Mouse (Mus musculus) forebrain, embryonic 12.5 days (tissue): Measurements from ENCODE around the gene Scg5. TPM values are rescaled to one million over a fixed set of nuclear protein-coding genes. Genes with fewer than 3 reads are reported as not detected.

ENCODE experiments used
- ATAC-seq: fragments of 200-750 bp; cut with Nextera tagmentation; 2 replicates; pipeline ENCODE4 v1.8.0; 2017; ENCODE audit warnings: moderate TSS enrichment; ENCODE audit not compliant: low FRiP score
- H3K27ac ChIP-seq: fragments of 300-500 bp; sonication (generic); 2 replicates; pipeline ENCODE4 v1.5.1; 2016; ENCODE audit warnings: mild to moderate bottlenecking
- H3K27me3 ChIP-seq: fragments of 300-500 bp; sonication (generic); 2 replicates; pipeline ENCODE4 v1.6.1; 2016; ENCODE audit warnings: mild to moderate bottlenecking
- H3K36me3 ChIP-seq: fragments of 300-500 bp; sonication (generic); replicated peaks from 2 replicates; pipeline ENCODE4 v1.6.1; 2016; ENCODE audit warnings: mild to moderate bottlenecking
- H3K4me1 ChIP-seq: fragments of 300-500 bp; sonication (generic); 2 replicates; pipeline ENCODE4 v1.6.1; 2016
- H3K4me2 ChIP-seq: fragments of 300-500 bp; sonication (generic); 2 replicates; pipeline ENCODE4 v1.6.1; 2016; ENCODE audit warnings: mild to moderate bottlenecking, moderate library complexity
- H3K4me3 ChIP-seq: fragments of 300-500 bp; sonication (generic); replicated peaks from 2 replicates; pipeline ENCODE4 v1.5.1; 2016; ENCODE audit warnings: mild to moderate bottlenecking
- H3K9ac ChIP-seq: fragments of 300-500 bp; sonication (generic); 2 replicates; pipeline ENCODE4 v1.6.1; 2016; ENCODE audit warnings: mild to moderate bottlenecking
- H3K9me3 ChIP-seq: fragments of 300-500 bp; sonication (generic); 2 replicates; pipeline ENCODE4 v1.6.1; 2016
- WGBS: fragments of 180-500 bp; shearing (Covaris S2); methylation state at CpG from one replicate; pipeline ENCODE4 v1.1.7; 2016; 5-methylcytosine and 5-hydroxymethylcytosine counted together
- polyA plus RNA-seq: library from polyadenylated mRNA; unstranded; fragments of >200 nt; fragmentation: Nextera tagmentation; extraction: Ambion mirVana; gene quantifications from 2 replicates; pipeline ENCODE4 v1.2.1, GENCODE M21; 2016

Scg5 gene
- polyA plus RNA-seq, 1 experiment from 2014 or later: 67.8 TPM

GRCm38 (mm10) chr2:113768541-113769303 lies 60.2 kb downstream of the Scg5 start:
- ATAC-seq: no peak
- Histone ChIP-seq H3K27me3 (no peaks in the 10 kb centered on the region), H3K4me3 (no peak overlapping the region), H3K36me3 (no peaks in the 10 kb centered on the region), H3K9me3 (no peaks in the 10 kb centered on the region), H3K4me2 (no peak overlapping the region), H3K27ac (no peak overlapping the region), H3K4me1 (no peaks in the 10 kb centered on the region), H3K9ac (no peak overlapping the region)
- WGBS: 89% methylated on average over 8 of the region's 8 CpGs

GRCm38 (mm10) chr2:113765885-113766284 lies 63.0 kb downstream of the Scg5 start:
- Histone ChIP-seq H3K9ac (no peak overlapping the region), H3K27ac (no peak overlapping the region), H3K27me3 (peaks cover 5% of the 10 kb centered on the region), H3K4me2 (no peak overlapping the region), H3K4me1 (no peaks in the 10 kb centered on the region), H3K4me3 (no peak overlapping the region), H3K9me3 (no peaks in the 10 kb centered on the region), H3K36me3 (no peaks in the 10 kb centered on the region)
- WGBS: 79% methylated on average over 1 of the region's 1 CpGs
- no peak for ATAC-seq

- Histone ChIP-seq H3K9ac (no peak overlapping the region), H3K36me3 (no peaks in the 10 kb centered on the region), H3K27me3 (peaks cover 14% of the 10 kb centered on the region), H3K4me1 (no peaks in the 10 kb centered on the region), H3K4me3 (no peak overlapping the region), H3K27ac (no peak overlapping the region), H3K4me2 (no peak overlapping the region), H3K9me3 (no peaks in the 10 kb centered on the region)
- 86% methylated on average over 5 of the region's 5 CpGs for WGBS
- no peak for ATAC-seq
Measured at GRCm38 (mm10) chr2:113764968-113765367, 64.0 kb downstream of the Scg5 start.

- H3K36me3 ChIP-seq: no peaks in the 10 kb centered on the region
- H3K9me3 ChIP-seq: no peaks in the 10 kb centered on the region
- peak within 1 kb of the TSS; percentile 57 for H3K4me3 ChIP-seq
- H3K27me3 ChIP-seq: peaks cover 55% of the 10 kb centered on the region
- H3K4me1 ChIP-seq: peaks cover 21% of the 10 kb centered on the region
- under 1% methylated on average over 62 of the region's 64 CpGs for WGBS
- ATAC-seq: peak; percentile 69
- H3K9ac ChIP-seq: peak within 1 kb of the TSS; percentile 48
- no peak within 1 kb of the TSS for H3K27ac ChIP-seq
- H3K4me2 ChIP-seq: peak within 1 kb of the TSS; percentile 95
Measured at GRCm38 (mm10) chr2:113758311-113759161, 70.4 kb downstream of the Scg5 start, which contains the start of gene Grem1. Grem1 (minus strand) TSS chr2:113758646.

- H3K4me2 ChIP-seq: peak overlapping the region; percentile 95
- H3K27ac ChIP-seq: no peak overlapping the region
- H3K4me3 ChIP-seq: peak overlapping the region; percentile 57
- peak overlapping the region; percentile 48 for H3K9ac ChIP-seq
- H3K9me3 ChIP-seq: no peaks in the 10 kb centered on the region
- H3K4me1 ChIP-seq: peaks cover 21% of the 10 kb centered on the region
- WGBS: under 1% methylated on average over 47 of the region's 47 CpGs
- H3K27me3 ChIP-seq: peaks cover 55% of the 10 kb centered on the region
- no peaks in the 10 kb centered on the region for H3K36me3 ChIP-seq
- peak; percentile 52; the same call in 1 of the 2 replicates for ATAC-seq
Measured at GRCm38 (mm10) chr2:113757525-113758310, 71.2 kb downstream of the Scg5 start.

- H3K27ac ChIP-seq: no peak overlapping the region
- peak overlapping the region; percentile 95 for H3K4me2 ChIP-seq
- peak overlapping the region; percentile 48 for H3K9ac ChIP-seq
- no peak for ATAC-seq
- H3K4me3 ChIP-seq: peak overlapping the region; percentile 57
- no peaks in the 10 kb centered on the region for H3K9me3 ChIP-seq
- peaks cover 21% of the 10 kb centered on the region for H3K4me1 ChIP-seq
- H3K27me3 ChIP-seq: peaks cover 55% of the 10 kb centered on the region
- 0% methylated on average over 12 of the region's 12 CpGs for WGBS
- H3K36me3 ChIP-seq: no peaks in the 10 kb centered on the region
Measured at GRCm38 (mm10) chr2:113756924-113757524, 71.9 kb downstream of the Scg5 start.

GRCm38 (mm10) chr2:113749721-113750120 lies 79.2 kb downstream of the Scg5 start:
- Histone ChIP-seq H3K9ac (no peak overlapping the region), H3K4me3 (no peak overlapping the region), H3K9me3 (no peaks in the 10 kb centered on the region), H3K4me1 (0 out of 2 replicates have a peak, but pooled peaks cover 2% of the 10 kb centered on the region), H3K36me3 (no peaks in the 10 kb centered on the region), H3K27ac (no peak overlapping the region), H3K4me2 (no peak overlapping the region), H3K27me3 (no peaks in the 10 kb centered on the region)
- 0 out of 2 replicates have a peak, but pooled peaks have one; percentile 17 for ATAC-seq
- WGBS: 86% methylated on average over 12 of the region's 12 CpGs

GRCm38 (mm10) chr2:113749309-113749708 lies 79.6 kb downstream of the Scg5 start:
- 93% methylated on average over 9 of the region's 9 CpGs for WGBS
- Histone ChIP-seq H3K4me2 (no peak overlapping the region), H3K9me3 (no peaks in the 10 kb centered on the region), H3K9ac (no peak overlapping the region), H3K27ac (no peak overlapping the region), H3K4me3 (no peak overlapping the region), H3K27me3 (no peaks in the 10 kb centered on the region), H3K36me3 (no peaks in the 10 kb centered on the region), H3K4me1 (0 out of 2 replicates have a peak, but pooled peaks cover 2% of the 10 kb centered on the region)
- ATAC-seq: no peak

- no peaks in the 10 kb centered on the region for H3K4me1 ChIP-seq
- H3K27me3 ChIP-seq: no peaks in the 10 kb centered on the region
- no peak overlapping the region for H3K4me3 ChIP-seq
- no peak overlapping the region for H3K9ac ChIP-seq
- no peaks in the 10 kb centered on the region for H3K36me3 ChIP-seq
- 95% methylated on average over 3 of the region's 3 CpGs for WGBS
- ATAC-seq: no peak
- H3K9me3 ChIP-seq: no peaks in the 10 kb centered on the region
- H3K27ac ChIP-seq: no peak overlapping the region
- no peak overlapping the region for H3K4me2 ChIP-seq
Measured at GRCm38 (mm10) chr2:113728581-113728980, 100.3 kb downstream of the Scg5 start.
